Mouse (Mus musculus): ENCODE results near the gene Wrnip1.

The Wrnip1 gene

GRCm38 (mm10) chr13:32801693-32802221, at the start of gene Wrnip1:
Gene Wrnip1, plus strand, starts transcription at chr13:32802038.
- peak; percentile 98 for DNase-seq (ENCODE audit: extremely low read depth, insufficient read length, low spot score)

- no peak for DNase-seq (ENCODE audit: extremely low read depth, insufficient read length, low spot score)
These were observed 49.7 kb upstream of the Wrnip1 start for GRCm38 (mm10) chr13:32752066-32752657.

GRCm38 (mm10) chr13:32759036-32759435, 42.8 kb upstream of the Wrnip1 start:
- DNase-seq (ENCODE audit: extremely low read depth, insufficient read length, low spot score), result no peak

- no peak for DNase-seq (ENCODE audit: extremely low read depth, insufficient read length, low spot score)
These were observed 41.0 kb upstream of the Wrnip1 start for GRCm38 (mm10) chr13:32760795-32761194.

GRCm38 (mm10) chr13:32763141-32763540, 38.7 kb upstream of the Wrnip1 start:
- no peak for DNase-seq (ENCODE audit: extremely low read depth, insufficient read length, low spot score)

DNA sequence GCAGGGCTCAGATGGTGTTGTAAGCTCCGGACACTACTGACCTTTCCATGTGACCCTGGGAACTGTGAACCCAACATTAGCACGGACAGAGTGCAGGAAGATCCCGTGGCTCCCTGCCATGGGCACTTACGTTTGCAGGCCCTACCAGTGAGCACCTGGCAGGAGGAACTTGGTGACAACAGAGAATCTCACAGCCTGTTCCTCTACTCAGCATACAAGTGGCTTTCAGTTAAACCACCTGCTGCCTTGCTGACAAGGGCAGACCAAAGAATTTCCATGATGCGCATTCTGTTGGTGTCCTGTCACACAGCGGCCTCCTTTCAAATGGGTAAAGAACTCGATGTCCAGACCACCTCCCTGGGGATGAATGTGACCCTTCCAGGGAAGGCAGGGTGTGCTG, 37.4 kb upstream of the Wrnip1 start:
- DNase-seq (ENCODE audit: extremely low read depth, insufficient read length, low spot score), result no peak

DNA sequence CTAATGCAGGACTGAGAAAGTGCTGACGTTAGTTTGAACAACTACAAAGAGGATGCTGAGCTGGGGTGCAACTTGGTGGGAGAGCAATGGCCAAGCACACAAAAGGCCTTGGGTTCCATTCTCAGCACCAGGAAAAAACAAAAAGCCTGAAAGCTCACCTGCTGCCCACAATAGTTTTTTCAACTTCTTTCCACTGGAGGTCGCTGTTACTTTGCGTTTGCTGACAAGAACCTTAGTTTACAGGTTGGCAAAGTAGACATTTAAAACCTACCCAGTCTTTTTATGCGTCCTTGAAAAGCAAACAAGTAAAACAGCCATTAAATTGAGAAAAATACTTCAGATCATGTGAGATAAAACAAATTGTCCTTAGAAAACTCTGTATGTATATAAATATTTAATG, 33.7 kb upstream of the Wrnip1 start:
- peak; percentile 6 for DNase-seq (ENCODE audit: extremely low read depth, insufficient read length, low spot score)

DNA sequence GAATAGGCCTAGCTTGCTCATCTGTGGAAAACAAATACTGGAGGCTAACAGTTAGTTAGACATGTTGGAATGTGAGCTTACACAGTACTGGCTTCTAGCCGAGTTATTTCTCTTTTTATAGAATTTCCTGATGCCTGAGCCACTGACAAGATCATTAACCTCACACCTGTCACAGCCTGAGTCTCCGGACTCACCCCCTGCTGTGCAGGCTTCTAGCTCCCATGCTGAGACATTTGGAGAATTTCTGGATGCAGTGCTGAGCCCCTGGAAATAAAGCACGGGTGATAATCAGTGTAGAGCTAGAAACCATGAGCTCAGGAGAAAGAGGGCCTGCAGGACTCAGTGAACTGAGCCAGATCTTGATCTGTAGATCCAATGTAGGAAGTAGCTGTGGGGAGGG, 31.9 kb upstream of the Wrnip1 start:
- DNase-seq (ENCODE audit: extremely low read depth, insufficient read length, low spot score), result no peak

GRCm38 (mm10) chr13:32775889-32776288, 25.9 kb upstream of the Wrnip1 start:
- DNase-seq (ENCODE audit: extremely low read depth, insufficient read length, low spot score), result no peak

DNA sequence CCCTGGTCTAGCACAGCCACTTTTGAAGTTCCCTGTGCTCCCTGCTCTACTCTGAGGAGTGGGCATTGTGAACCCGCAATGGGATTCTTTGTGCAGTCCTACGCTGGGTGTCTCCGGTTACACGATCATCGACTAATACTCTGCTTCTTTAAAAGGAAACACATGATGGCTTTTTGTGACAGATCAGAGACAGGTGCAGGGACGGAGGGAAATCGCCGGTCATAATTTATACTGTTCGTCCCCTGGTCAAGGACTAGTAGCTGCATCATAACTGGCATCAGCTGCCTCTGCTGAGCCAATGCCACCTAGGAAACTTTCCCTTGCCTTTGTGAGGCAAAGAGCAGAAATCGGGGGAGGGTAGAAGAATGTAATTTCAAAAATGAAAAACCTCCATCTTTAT, 25.5 kb upstream of the Wrnip1 start:
- no peak for DNase-seq (ENCODE audit: extremely low read depth, insufficient read length, low spot score)

DNA sequence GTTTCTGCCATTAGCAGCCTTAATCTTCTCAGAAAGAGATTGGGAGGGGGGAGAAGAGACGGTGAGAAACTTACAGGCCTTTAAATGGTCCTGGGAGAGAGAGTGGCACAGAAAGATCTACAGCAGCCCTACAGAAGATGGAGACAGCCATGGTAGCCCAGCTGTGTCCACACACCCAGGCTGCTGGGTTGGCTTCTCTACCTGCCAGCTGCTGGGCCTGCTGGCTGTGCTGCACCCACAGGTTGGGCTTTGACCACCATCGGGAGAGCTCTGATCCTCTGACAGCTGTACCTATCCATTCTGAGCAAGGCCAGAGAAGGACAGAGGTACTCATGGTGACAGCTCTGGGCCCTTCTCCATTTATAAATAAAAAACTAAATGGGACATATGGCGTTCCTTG, 23.0 kb upstream of the Wrnip1 start:
- no peak for DNase-seq (ENCODE audit: extremely low read depth, insufficient read length, low spot score)

GRCm38 (mm10) chr13:32783055-32783454, 18.8 kb upstream of the Wrnip1 start:
- DNase-seq (ENCODE audit: extremely low read depth, insufficient read length, low spot score), result no peak

GRCm38 (mm10) chr13:32783816-32784215, 18.0 kb upstream of the Wrnip1 start, which contains the start of gene Mylk4:
Gene Mylk4, minus strand, starts transcription at chr13:32783954.
- no peak for DNase-seq (ENCODE audit: extremely low read depth, insufficient read length, low spot score)

DNA sequence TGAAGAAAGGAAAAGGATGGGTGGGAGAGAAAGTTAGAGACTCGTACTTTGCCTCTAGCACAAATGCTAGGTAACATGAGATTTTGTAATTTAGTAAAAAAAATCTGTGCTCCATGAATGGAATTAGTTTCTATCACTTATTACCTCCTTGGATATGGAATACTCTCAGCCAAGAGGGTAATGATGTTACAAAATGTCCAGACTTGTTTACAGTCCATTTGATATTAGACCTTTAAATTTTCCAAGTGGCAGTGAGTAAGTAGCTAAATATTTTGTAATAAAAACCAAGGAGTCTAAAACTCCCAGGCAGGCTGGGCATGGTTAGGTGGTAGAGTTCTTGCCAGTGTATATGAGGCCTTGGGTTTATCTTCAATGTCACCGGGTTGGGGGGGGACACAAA, 14.3 kb upstream of the Wrnip1 start:
- no peak for DNase-seq (ENCODE audit: extremely low read depth, insufficient read length, low spot score)

GRCm38 (mm10) chr13:32789781-32790180, 12.1 kb upstream of the Wrnip1 start:
- no peak for DNase-seq (ENCODE audit: extremely low read depth, insufficient read length, low spot score)

GRCm38 (mm10) chr13:32794619-32795018, 7.2 kb upstream of the Wrnip1 start:
- DNase-seq (ENCODE audit: extremely low read depth, insufficient read length, low spot score), result peak; percentile 7

- no peak for DNase-seq (ENCODE audit: extremely low read depth, insufficient read length, low spot score)
These were observed 6.7 kb upstream of the Wrnip1 start for GRCm38 (mm10) chr13:32795166-32795565.

GRCm38 (mm10) chr13:32797085-32797484, 4.8 kb upstream of the Wrnip1 start:
- no peak for DNase-seq (ENCODE audit: extremely low read depth, insufficient read length, low spot score)

DNA sequence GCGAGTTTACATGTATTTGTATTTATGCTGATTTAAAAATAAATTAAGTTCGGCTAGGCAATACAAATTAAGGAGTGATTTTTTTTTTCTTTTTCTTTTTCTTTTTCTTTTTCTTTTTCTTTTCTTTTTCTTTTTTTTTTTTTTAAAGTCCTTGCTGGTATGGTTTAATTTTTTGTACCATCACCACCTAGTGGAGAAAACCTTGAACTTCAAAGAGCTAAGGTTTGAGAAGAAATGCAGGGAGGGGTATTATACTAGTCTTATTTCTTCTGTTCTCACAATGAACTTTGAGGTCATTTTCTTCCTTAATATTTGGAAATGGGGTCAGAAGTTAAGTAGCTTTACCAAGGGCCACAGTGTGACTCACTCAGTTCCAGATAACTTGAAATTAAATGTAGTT, 2.7 kb upstream of the Wrnip1 start:
- DNase-seq (ENCODE audit: extremely low read depth, insufficient read length, low spot score), result no peak

GRCm38 (mm10) chr13:32800859-32801258, 979 bp upstream of the Wrnip1 start:
- DNase-seq (ENCODE audit: extremely low read depth, insufficient read length, low spot score), result no peak

DNA sequence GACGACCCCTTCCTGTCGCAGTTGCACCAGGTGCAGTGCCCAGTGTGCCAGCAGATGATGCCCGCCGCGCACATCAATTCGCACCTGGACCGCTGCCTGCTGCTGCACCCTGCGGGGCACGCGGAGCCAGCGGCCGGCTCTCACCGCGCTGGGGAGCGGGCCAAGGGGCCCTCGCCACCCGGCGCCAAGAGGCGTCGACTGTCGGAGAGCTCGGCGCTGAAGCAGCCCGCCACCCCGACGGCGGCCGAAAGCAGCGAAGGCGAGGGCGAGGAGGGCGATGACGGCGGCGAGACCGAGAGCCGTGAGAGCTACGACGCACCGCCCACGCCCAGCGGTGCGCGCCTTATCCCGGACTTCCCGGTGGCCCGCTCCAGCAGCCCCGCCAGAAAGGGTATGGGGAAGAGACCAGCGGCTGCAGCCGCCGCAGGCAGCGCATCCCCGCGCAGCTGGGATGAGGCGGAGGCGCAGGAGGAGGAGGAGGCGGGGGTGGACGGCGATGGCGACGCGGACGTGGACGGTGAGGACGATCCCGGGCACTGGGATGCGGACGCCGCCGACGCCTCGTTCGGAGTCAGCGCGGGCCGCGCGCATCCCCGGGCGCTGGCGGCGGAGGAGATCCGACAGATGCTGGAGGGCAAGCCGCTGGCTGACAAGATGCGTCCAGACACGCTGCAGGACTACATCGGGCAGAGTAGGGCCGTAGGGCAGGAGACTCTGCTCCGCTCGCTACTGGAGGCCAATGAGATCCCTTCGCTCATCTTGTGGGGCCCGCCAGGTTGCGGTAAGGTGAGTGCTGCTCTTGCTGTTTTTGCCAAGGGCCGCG, 632 bp downstream of the Wrnip1 start, which contains the start of gene D930007J09Rik:
TSS of gene D930007J09Rik (minus strand) at position 591 of the 823 bp plus-strand sequence.
- DNase-seq (ENCODE audit: extremely low read depth, insufficient read length, low spot score), result no peak

All from 3134 (cell line).